Mouse (Mus musculus): Measurements from ENCODE around the gene Kcmf1.
A peak's percentile ranks its signal among the peaks of the same experiment; 100 is the strongest.
"Not testable (repeated sequence)": the region's sequence is repeated elsewhere in the genome, so short reads cannot be mapped to it uniquely, and the experiment has no call there.

Gene Kcmf1

DNA sequence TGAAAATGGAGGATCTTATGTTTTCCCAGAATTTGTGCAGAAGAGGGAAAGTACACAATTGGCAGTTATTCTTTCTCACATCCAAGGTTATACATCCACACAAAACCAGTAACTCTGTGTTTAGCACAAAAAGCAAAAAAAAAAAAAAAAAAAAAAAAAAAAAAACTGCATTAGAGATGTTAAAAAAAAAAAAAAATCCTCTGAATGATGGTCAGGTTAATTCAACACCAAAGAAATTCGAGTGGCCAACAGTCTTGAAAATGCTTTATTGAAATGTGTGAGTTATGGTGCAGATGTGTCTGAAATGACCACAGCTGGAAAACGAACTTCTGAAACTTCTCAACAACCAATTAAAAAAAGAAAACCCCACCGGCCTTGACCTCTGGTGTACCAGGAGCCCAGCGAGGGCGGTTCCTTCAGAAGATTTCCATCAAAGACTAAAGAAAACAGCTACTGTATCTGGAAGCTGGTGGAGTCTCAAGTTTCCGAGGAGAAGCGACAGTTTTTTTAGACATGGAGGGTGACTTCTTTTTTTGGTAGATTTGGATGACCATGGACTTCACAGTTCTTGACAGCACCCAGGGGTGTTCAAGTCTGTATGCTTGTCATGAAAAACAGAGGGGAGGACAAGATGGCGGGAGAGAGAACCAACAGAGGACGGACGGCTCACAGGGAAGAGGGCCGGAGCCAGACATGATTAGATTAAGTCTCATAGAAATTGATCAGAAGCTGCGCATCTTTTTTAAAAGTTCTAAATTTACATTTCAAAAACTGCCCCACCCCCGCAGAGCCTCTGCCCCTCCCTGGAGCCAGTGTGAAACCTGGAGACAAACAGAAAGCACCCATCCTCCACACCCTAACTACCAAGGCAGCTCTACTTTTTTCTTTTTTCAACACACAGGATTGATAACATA lies 58.7 kb downstream of the Kcmf1 start:
- no peak for DNase-seq (ENCODE audit: low read depth)

DNA sequence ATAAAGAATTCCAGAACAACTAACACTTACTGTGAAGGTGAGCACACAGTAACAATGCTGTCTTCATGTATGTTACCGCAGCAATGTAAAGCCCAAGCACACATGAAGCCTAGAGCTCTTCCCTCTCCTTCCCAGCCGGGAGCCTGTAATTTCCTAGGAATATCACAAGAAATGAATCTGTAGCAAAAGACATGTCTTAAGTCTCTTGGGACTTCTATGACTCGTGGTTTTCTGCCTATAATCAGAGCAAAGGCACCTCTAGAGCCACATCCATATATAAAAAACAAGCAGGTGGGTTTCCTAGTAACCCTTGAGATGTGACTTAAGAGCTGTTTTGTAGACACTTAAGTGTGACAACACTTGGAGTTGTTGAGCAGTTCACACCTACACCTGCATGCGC lies 62.0 kb downstream of the Kcmf1 start:
- DNase-seq (ENCODE audit: low read depth), result peak; percentile 37

- DNase-seq (ENCODE audit: low read depth), result no peak
Observed at GRCm38 (mm10) chr6:72834518-72834917, 65.3 kb downstream of the Kcmf1 start.

DNA sequence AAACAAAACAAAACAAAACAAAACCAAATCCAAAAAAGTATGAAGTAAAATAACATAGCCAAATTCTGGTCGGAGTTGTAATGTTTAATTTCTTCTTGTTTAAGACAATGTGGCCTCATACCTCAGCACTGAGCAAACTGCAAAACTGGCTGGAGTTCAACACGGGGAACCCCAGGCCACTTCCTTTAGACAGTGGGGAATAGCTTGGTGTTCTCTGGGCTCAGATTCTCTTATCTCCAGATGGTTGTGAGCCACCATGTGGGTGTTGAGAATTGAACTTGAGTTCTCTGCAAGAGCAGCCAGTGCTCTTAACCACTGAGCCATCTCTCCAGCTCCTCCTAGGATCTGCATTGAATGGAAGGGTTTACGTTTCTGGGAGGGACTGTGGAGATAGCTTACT lies 67.9 kb downstream of the Kcmf1 start:
- DNase-seq (ENCODE audit: low read depth), result no peak

DNA sequence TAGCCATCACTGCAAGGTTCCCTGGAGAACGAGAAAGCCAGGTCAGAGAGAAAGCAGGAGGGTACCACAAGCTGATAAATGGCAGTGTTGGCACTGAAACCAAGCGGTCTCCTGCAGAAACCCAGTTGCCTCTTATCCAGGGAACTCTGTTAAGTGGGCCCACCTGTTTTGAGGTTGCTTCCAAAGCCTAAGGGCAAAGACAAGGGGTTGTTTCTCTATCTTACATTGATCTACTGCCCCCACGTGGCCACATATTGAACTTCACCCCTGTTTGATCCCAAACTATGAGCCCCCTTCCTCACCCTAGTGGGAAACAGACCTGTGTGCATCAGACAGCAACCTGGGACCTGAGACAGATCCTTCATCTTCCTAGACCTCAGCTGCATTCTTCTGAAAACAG lies 68.5 kb downstream of the Kcmf1 start:
- DNase-seq (ENCODE audit: low read depth), result peak; percentile 84

GRCm38 (mm10) chr6:72828857-72829256 lies 70.9 kb downstream of the Kcmf1 start:
- peak; percentile 51 for DNase-seq (ENCODE audit: low read depth)

GRCm38 (mm10) chr6:72828037-72828436 lies 71.7 kb downstream of the Kcmf1 start:
- DNase-seq (ENCODE audit: low read depth), result not testable (repeated sequence)

- DNase-seq (ENCODE audit: low read depth), result no peak
Observed at GRCm38 (mm10) chr6:72825762-72826161, 74.0 kb downstream of the Kcmf1 start.

DNA sequence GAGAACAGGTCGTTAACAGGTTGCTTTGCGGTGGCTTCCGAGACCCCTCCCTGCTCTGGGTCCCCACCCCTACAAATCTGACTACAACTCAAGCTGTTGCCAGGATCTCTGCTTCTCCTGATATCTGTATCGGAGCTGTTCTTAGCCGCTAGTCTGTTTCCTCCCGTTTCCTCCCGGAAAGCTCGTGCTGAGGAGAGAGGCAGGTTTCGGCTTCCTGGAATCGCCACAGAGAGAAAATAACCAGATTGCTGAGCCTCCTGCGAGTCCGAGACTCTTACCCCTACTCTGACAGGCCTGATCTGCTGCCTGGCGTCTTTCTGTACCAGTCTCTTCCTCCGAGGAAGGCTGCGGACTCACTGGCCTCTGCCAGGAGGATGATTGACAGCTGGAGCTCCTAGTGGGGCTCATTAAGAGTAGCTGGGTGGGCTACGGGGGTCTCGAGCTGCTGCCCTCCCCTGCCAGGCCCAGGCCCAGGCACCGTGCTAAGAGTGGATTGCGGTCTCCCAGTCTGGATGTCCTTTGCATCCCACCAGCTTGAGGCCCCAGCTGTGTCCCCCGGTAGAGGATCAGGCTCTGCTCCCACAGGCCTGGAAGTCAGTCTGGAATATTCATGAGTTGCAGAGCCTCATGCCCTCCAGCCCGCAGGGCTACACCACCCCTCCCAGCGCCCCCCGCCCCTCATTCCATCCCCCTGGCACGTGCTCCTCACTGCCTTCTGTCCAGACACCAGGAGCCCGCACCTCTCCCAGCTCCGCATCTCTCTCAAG lies 74.6 kb downstream of the Kcmf1 start:
- no peak for DNase-seq (ENCODE audit: low read depth)

GRCm38 (mm10) chr6:72813456-72813855 lies 86.3 kb downstream of the Kcmf1 start:
- no peak for DNase-seq (ENCODE audit: low read depth)

DNA sequence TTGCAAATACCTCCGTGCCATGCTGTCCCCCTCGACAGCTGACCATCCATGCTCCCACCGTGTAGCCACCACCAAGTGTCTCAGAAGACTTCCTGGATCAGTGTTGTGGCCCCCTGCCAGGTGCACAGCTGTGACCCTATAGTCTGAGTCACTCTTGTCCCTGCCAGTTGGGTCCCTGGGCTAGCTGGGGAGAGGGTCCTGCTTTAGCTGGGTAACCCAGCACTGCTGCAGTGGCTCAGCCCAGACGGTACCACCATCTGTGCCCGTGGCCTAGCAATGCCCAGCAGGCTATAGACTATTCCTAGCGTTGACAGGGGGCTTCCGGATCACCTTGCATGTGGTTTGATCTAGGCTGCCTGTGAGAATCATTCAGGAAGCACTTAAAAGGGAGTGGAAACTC lies 89.5 kb downstream of the Kcmf1 start:
- DNase-seq (ENCODE audit: low read depth), result no peak

DNA sequence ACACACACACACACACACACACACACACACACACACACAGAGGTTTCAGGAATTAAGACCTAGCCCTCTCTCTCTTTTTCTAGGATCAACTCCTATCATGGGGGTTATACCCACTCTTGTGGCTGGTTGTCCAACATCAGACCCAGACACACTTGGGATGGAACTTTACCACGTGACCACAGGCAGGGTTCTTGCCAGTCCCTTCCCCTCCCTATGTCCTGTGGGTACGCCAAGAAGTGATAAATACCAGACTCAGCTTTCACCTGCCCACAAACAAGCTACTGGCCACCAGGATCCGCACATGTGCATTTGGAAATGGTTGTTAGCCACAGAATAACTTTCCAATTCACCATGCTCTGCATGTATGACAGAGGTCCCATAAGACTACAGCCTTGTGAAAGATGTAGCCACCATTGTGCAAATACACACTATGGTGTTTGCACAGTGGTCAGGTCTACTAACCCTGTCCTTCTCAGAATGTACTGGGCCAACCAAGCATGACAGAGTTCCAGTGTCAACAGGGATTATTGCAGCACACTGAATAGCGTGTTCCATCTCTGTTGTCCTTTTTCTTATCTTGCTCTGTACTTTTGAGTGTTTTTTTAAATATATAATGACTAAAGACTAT lies 90.1 kb downstream of the Kcmf1 start:
- DNase-seq (ENCODE audit: low read depth), result no peak

DNA sequence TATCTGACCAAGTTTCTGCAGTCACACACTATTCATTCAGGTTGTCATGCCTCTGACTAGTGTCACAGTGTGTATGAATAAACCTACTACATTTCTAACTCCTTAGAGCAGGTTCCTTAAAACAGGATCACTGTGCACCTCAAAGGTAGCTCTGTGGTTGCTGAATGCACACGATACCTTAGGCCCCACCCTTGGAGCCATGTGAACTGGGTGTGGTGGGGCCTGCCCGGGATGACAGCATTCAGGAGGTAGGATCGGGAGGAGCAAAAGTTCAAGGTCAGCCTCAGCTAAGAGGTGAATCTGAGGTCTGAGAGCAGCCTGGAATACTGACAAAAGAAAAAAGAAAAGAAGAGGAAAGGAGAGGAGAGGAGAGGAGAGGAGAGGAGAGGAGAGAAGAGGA lies 91.4 kb downstream of the Kcmf1 start:
- DNase-seq (ENCODE audit: low read depth), result no peak

DNA sequence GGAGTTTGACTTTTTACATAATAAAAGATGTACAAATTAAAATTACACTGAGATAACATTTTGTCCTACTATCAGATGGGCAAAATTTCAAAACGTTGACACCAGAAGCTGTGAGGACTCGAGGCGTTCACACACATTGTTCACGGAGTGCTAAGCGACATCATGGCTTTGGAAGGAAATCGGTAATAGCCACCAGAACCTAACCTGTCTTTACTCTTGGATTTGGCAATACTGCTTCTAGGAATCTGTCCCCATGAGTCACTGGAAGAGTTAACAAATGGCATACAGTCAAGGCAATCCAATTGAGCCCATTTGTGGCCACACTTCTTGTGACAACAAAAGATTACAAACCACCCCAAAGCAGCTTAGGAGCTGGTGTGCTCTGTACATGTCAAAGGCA lies 96.1 kb downstream of the Kcmf1 start:
- DNase-seq (ENCODE audit: low read depth), result no peak

- DNase-seq (ENCODE audit: low read depth), result no peak
Observed at GRCm38 (mm10) chr6:72802119-72802518, 97.7 kb downstream of the Kcmf1 start.

- no peak for DNase-seq (ENCODE audit: low read depth)
Observed at GRCm38 (mm10) chr6:72800641-72801040, 99.1 kb downstream of the Kcmf1 start.

DNA sequence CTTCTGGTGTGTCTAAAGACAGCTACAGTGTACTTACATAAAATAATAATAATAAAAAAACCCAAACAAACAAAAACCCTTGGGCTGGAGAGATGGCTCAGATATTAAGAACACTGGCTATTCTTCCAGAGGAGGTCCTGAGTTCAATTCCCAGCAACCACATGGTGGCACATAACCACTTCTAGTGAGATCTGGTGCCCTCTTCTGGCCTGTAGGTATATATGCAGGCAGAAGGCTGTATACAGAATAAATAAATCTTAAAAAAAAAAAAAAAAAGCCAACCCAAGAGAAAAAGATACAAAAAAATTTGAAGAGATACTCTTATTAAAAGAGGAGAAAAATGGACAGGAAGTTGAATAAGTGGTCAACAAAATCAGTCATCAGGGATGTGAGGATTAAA lies 102.0 kb downstream of the Kcmf1 start:
- no peak for DNase-seq (ENCODE audit: low read depth)

- DNase-seq (ENCODE audit: low read depth), result peak; percentile 22
Observed at GRCm38 (mm10) chr6:72795444-72795843, 104.3 kb downstream of the Kcmf1 start.

DNA sequence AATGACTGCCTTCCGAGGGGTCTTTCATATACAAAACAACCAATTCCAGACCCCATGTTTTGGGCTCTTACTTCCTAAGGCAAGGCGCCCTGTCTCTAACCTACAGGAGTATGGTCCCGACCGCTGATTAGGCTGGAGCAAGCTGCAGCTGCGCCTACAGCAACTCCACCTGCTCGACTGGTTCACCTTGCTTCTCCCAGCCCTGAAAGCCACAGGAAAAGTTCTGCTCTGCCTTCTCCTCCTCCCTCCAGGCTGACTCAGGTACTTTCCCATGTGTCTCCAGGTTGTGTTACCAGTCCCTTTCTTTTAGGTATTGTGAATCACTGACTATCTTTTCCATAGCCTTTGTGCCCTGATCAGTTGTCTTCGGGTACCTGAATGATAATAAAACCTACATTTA lies 104.9 kb downstream of the Kcmf1 start:
- no peak for DNase-seq (ENCODE audit: low read depth)

GRCm38 (mm10) chr6:72792641-72793040 lies 107.1 kb downstream of the Kcmf1 start:
- no peak for DNase-seq (ENCODE audit: low read depth)
